Mouse (Mus musculus) kidney, embryonic 14.5 days (tissue): ENCODE measurements around the gene Sox1. TPM values are rescaled to one million over a fixed set of nuclear protein-coding genes. Genes with fewer than 3 reads are reported as not detected.

Experiments
- ATAC-seq: fragments of 200-750 bp; cut with Nextera tagmentation; 2 replicates; pipeline ENCODE4 v1.8.0; 2017; ENCODE audit warnings: moderate number of reproducible peaks, mild to moderate bottlenecking, moderate TSS enrichment, moderate library complexity; ENCODE audit not compliant: low FRiP score, low TSS enrichment
- H3K27ac ChIP-seq: fragments of 300-500 bp; sonication (generic); 2 replicates; pipeline ENCODE4 v1.5.1; 2014; ENCODE audit warnings: low read depth, mild to moderate bottlenecking, low read length, moderate library complexity, mixed read lengths
- H3K27me3 ChIP-seq: fragments of 300-500 bp; sonication (generic); 2 replicates; pipeline ENCODE4 v1.6.1; 2014; ENCODE audit warnings: mild to moderate bottlenecking, low read length; ENCODE audit not compliant: control insufficient read depth, insufficient read depth
- H3K36me3 ChIP-seq: fragments of 300-500 bp; sonication (generic); 2 replicates; pipeline ENCODE4 v1.6.1; 2014; ENCODE audit warnings: low read length, mixed read lengths; ENCODE audit not compliant: control insufficient read depth, insufficient read depth
- H3K4me1 ChIP-seq: fragments of 300-500 bp; sonication (generic); 2 replicates; pipeline ENCODE4 v1.6.1; 2014; ENCODE audit warnings: low read length, mixed read lengths; ENCODE audit not compliant: control insufficient read depth, insufficient read depth
- H3K4me2 ChIP-seq: fragments of 300-500 bp; sonication (generic); replicated peaks from 2 replicates; pipeline ENCODE4 v1.6.1; 2014; ENCODE audit warnings: low read depth, mild to moderate bottlenecking, low read length
- H3K4me3 ChIP-seq: fragments of 300-500 bp; sonication (generic); 2 replicates; pipeline ENCODE4 v1.5.1; 2014; ENCODE audit warnings: mild to moderate bottlenecking, low read length
- H3K9ac ChIP-seq: fragments of 300-500 bp; sonication (generic); 2 replicates; pipeline ENCODE4 v1.6.1; 2014; ENCODE audit warnings: low read depth, mild to moderate bottlenecking, low read length, moderate library complexity
- H3K9me3 ChIP-seq: fragments of 300-500 bp; sonication (generic); 2 replicates; pipeline ENCODE4 v1.6.1; 2016; ENCODE audit warnings: low read length; ENCODE audit not compliant: control insufficient read depth
- WGBS: fragments of 180-500 bp; shearing (Covaris S2); extraction: QIAGEN DNeasy Blood & Tissue Kit; methylation state at CpG from one replicate; pipeline ENCODE4 v1.1.7; 2014; 5-methylcytosine and 5-hydroxymethylcytosine counted together
- polyA plus RNA-seq: library from polyadenylated mRNA; unstranded; fragments of >200 nt; fragmentation: Nextera tagmentation; extraction: Ambion mirVana; gene quantifications from 2 replicates; pipeline ENCODE4 v1.2.1, GENCODE M21; 2014

The Sox1 gene
- polyA plus RNA-seq, result not detected in 2 replicates

DNA sequence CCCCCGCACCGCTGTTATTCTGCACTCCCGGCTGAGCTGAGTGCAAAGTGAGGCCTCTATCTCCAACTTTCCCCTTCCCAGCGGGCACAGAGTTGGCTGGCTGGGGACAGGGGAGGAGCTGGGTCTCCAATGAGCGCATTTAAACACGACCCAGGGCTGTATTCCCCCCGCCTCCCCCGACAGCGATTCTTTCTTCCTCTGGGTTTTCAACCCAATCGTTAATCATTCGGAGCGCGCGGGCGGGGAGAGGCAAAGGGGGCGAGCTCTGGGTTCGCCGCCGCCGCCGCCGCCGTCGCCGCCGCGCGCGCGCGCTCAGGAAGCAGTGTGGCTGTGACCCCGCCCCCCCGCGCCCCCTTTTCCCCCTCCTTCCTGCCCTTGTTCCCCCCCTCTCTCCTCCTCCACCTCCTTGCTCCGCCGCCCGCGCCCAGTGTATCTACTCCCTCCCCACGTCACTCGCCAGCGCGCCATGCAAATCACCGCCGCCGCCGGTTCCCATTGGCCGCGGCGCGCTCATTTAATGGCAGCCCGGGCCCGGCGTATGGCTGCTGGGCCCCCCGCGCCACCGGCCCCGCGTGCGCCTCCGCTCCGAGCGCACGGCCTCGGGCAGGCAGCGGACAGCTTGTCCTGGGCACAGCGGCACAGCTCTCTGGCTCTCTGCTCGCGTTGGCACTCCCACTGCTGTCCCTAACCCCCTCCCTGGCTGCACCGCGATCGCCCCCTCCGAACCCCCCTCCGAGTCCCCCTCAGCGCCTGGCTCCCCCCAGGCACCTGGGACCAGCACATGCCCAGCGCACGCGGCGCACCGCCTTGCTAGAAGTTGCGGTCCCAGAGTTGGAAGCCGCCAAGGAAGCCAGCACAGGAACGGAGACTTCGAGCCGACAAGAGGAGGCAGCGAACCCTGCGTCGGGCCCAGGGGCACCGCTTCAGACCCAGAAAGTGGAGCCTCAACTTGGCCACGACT is at the start of gene Sox1:
Gene Sox1 (plus strand): TSS at position 225 of the 961 bp plus-strand sequence.
- Histone ChIP-seq H3K9me3 (no peaks in the 10 kb centered on the region), H3K9ac (no peak within 1 kb of the TSS), H3K4me3 (peak within 1 kb of the TSS; percentile 36), H3K36me3 (no peaks in the 10 kb centered on the region), H3K27me3 (peaks cover 97% of the 10 kb centered on the region), H3K4me2 (peak within 1 kb of the TSS; percentile 50), H3K27ac (no peak within 1 kb of the TSS), H3K4me1 (peaks cover 11% of the 10 kb centered on the region)
- peak; percentile 64 for ATAC-seq
- WGBS, result under 1% methylated on average over 77 of the region's 89 CpGs

DNA sequence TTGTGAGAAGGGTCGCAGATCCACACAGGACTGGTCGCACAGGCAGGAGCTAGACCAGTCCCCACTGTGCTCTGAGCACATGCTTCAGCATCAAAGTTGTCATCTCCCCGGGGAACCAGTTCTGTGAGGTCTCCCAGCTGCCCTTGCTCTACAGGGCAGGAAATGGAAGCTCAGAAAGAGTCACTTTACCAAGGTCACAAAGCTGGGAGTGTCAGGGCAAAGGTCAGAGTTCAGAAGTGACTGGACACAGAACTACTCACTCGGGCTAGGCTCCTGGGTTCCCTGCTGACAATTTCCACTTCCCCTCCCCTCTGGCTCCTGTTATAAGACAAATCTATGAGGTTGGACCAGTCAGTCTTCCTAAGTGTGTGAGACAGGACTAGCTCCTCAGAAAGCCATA is 49.2 kb upstream of the Sox1 start:
- ATAC-seq, result no peak
- no peaks in the 10 kb centered on the region for H3K9me3 ChIP-seq
- no peaks in the 10 kb centered on the region; the same call in 1 of the 2 replicates for H3K27me3 ChIP-seq
- no peaks in the 10 kb centered on the region for H3K36me3 ChIP-seq
- 22% methylated on average over 4 of the region's 4 CpGs for WGBS
- no peak overlapping the region for H3K9ac ChIP-seq
- H3K4me2 ChIP-seq, result no peak overlapping the region
- no peak overlapping the region for H3K4me3 ChIP-seq
- no peak overlapping the region for H3K27ac ChIP-seq
- H3K4me1 ChIP-seq, result no peaks in the 10 kb centered on the region

DNA sequence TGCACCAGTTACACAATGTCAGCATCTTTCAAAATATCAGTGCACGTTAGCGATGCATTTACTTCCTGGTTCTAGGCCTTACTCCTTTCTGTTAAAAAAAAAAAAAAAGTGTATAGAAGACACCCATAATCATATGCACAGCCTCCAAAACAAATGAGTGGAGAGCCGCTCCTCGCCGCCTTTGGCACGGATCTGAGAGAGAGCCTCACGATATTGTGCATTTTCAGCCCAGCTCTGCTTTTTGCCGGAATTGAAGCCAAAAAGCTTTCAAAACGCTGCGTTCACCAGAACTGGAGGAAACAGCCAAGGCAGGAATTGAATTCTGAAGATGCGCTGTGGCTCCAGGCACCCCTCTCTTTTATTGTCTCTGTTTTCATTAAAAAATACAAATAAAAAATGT is 48.2 kb upstream of the Sox1 start:
- Histone ChIP-seq H3K36me3 (no peaks in the 10 kb centered on the region), H3K4me1 (no peaks in the 10 kb centered on the region), H3K4me3 (no peak overlapping the region), H3K27me3 (no peaks in the 10 kb centered on the region; the same call in 1 of the 2 replicates), H3K27ac (no peak overlapping the region), H3K9me3 (no peaks in the 10 kb centered on the region), H3K9ac (no peak overlapping the region), H3K4me2 (no peak overlapping the region)
- 91% methylated on average over 11 of the region's 11 CpGs for WGBS
- ATAC-seq, result no peak

DNA sequence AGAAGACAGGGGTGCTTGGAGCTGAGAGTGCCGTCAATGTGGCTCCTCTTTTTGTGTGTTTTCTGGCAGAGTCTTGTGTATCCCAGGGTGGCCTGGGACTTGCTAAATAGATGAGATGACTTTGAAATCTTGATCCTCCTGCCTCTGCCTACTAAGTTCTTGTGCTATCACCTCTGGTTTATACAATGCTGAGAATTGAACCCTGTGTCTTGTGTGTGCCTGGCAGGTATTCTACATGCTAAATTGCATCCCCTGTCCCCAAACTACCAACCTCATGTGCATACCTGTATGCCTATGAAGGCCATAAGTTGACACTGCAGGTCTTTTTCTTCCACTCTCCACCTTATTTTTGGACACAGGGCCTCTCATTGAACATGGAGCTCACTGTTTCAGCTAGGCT is 46.8 kb upstream of the Sox1 start:
- Histone ChIP-seq H3K27ac (no peak overlapping the region), H3K36me3 (no peaks in the 10 kb centered on the region), H3K4me2 (no peak overlapping the region), H3K4me1 (no peaks in the 10 kb centered on the region), H3K4me3 (no peak overlapping the region), H3K9me3 (no peaks in the 10 kb centered on the region), H3K27me3 (no peaks in the 10 kb centered on the region; the same call in 1 of the 2 replicates), H3K9ac (no peak overlapping the region)
- no peak for ATAC-seq
- 100% methylated on average over 1 of the region's 1 CpGs for WGBS

DNA sequence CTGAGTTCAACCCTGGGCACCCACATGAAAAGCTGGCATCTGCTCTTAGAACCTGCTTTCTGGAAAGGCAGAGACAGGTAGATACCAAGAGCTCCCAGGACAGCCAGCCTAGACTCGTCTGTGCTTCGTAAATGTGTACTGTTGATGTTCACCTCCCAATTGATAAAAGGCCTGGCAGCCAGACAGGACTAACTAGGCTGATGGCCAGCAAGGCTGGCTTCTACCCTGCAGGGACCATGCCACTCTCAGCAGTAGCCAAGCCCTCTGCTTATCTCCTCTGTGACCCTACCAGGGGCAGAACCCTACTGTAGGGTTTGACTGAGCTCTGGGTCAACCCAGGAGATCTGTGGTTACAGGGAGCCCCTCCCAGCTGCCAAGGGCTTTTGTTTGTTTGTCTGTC is 45.5 kb upstream of the Sox1 start:
- 81% methylated on average over 2 of the region's 2 CpGs for WGBS
- H3K9ac ChIP-seq, result no peak overlapping the region
- H3K4me1 ChIP-seq, result no peaks in the 10 kb centered on the region
- no peaks in the 10 kb centered on the region for H3K36me3 ChIP-seq
- no peak overlapping the region for H3K27ac ChIP-seq
- H3K27me3 ChIP-seq, result no peaks in the 10 kb centered on the region; the same call in 1 of the 2 replicates
- H3K4me2 ChIP-seq, result no peak overlapping the region
- H3K9me3 ChIP-seq, result no peaks in the 10 kb centered on the region
- no peak for ATAC-seq
- no peak overlapping the region for H3K4me3 ChIP-seq

DNA sequence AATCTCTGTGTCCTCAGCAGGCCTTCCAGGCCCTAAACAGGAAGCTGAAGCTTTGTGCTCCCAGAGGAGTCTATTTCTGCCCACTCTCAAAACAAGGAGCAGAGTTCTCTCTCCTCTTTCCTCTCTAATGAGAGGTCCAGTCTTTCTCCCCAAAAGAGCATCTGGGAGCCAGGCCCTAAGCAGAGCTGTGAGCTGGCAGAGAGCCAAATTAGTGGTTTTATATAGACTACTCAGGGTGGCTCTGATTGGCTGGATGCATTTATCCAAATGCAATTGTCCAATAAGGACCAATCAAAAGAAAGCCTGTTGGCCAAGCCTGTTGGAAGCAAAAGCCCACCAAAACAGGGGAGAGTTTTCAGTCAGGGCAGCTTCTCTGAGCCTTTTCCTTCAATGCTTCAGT is 44.0 kb upstream of the Sox1 start:
- Histone ChIP-seq H3K4me3 (no peak overlapping the region), H3K9me3 (no peaks in the 10 kb centered on the region), H3K9ac (no peak overlapping the region), H3K4me1 (no peaks in the 10 kb centered on the region), H3K27ac (no peak overlapping the region), H3K4me2 (no peak overlapping the region), H3K36me3 (no peaks in the 10 kb centered on the region), H3K27me3 (no peaks in the 10 kb centered on the region; the same call in 1 of the 2 replicates)
- ATAC-seq, result no peak

DNA sequence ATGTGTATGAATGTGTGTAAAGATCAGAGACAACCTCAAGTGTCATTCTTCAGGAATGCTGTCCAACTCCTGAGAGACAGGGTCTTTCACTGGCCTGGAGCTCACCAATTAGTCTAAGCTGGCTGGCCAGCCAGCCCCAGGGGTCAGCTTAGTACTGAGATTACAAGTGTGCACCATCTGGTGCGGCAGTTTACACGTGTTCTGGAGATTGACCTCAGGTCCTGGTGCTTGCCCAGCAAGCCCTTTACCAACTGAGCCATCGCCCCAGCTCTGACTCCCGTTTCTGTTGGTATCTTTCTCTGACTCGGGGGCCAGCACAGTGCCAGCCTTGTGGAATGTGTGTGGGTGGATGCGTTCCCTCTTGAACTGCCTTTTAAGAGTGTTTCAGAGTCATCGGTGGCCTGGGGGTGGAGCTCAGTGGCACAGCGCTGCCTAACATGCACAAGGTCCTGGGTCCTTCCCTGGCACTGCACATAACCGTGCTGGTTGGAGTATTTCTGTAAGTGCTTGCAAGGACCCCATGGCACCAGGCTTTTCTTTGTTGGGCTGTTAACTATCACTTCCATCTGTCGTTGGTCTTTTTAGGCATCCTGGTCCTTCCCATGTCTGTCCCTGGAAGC is 40.6 kb upstream of the Sox1 start:
- Histone ChIP-seq H3K4me1 (no peaks in the 10 kb centered on the region), H3K9ac (no peak overlapping the region), H3K4me2 (no peak overlapping the region), H3K9me3 (no peaks in the 10 kb centered on the region), H3K36me3 (no peaks in the 10 kb centered on the region), H3K4me3 (no peak overlapping the region), H3K27me3 (no peaks in the 10 kb centered on the region; the same call in 1 of the 2 replicates), H3K27ac (no peak overlapping the region)
- ATAC-seq, result no peak
- WGBS, result 61% methylated on average over 10 of the region's 10 CpGs

DNA sequence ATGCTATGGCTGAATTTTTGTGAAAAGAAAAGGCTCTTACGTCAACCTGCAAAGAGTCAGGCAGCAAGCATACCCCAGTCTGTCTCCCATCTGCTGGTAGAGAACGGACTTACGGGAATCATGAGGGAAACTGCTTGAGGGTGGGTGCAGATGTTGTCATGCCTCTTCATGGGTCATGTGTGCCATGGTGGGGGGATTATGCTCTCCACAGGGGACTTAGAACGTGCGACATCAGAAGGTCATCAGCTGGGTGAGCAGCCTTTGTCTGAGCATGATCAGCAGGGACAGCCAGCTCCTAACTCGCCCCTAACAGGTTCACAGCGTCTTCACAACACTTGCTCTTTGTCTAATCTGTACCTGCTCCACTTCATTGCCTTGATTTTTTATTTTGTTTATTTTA is 26.9 kb upstream of the Sox1 start:
- Histone ChIP-seq H3K4me2 (no peak overlapping the region), H3K4me1 (no peaks in the 10 kb centered on the region), H3K9me3 (no peaks in the 10 kb centered on the region), H3K27me3 (no peaks in the 10 kb centered on the region), H3K36me3 (no peaks in the 10 kb centered on the region), H3K4me3 (no peak overlapping the region), H3K9ac (no peak overlapping the region), H3K27ac (no peak overlapping the region)
- ATAC-seq, result no peak
- 66% methylated on average over 7 of the region's 7 CpGs for WGBS

DNA sequence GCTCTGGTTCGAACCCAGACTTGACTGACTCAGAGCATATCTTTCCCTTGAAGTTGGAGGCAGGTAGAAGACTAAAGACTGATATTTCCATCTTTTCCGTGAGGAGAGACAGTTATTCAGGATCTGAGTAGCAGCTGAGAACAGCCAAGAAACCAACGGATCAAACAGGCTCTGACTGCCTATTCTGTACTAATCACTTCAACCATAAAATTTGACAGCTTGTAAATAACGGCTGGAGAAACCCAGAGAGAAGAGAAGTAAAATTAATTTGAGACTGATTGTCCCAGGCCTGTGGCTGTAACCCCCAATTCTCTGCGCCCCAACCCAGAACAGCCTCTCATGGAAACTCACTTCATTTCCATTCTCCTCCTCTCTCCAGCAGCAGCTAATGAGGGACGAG is 26.2 kb upstream of the Sox1 start:
- no peaks in the 10 kb centered on the region for H3K9me3 ChIP-seq
- no peak for ATAC-seq
- H3K4me2 ChIP-seq, result no peak overlapping the region
- no peak overlapping the region for H3K27ac ChIP-seq
- 62% methylated on average over 6 of the region's 6 CpGs for WGBS
- no peak overlapping the region for H3K4me3 ChIP-seq
- H3K4me1 ChIP-seq, result no peaks in the 10 kb centered on the region
- H3K36me3 ChIP-seq, result no peaks in the 10 kb centered on the region
- no peak overlapping the region for H3K9ac ChIP-seq
- no peaks in the 10 kb centered on the region for H3K27me3 ChIP-seq
